ENCODE assay signal across 8 mouse cellular contexts in the genomic region with DNA sequence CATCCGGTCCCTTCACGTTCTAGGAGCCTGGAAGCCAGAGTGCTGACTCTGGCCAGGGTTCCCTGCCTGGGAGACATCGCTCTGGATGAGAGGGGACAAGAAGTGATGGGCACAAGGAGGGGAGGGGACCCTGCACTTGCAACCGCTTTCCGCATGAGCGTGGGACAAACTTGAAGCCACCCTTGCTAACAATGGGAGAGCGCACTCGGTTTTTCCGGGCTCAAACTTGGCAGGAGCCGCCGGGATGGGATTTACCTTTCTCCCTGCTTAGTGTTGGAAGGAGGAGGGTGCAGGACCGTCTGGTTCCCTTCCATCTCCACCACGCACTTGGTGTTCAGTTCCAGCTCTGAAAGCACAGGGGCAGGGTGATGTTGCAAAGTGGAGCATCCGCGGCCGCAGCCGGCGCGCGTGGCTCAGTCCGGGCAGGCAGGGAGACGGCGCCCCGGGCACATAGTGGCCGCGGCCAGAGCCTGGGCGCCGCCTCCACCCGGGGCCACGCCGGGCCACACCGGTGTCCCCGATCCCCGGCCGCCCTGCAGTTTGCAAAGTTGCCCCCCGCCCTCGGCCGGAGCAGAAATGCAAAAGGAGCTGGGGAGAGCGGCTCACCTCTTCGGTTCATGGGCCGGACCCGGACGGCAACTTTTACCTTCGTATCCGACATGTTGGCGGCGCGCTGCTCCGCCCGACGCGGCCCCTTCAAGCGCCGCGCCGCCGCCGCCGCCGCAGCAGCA. TPM values are rescaled to one million over a fixed set of nuclear protein-coding genes. Genes with fewer than 3 reads are reported as not detected.
DNase-seq lines count a peak whose midpoint lies in the region; ATAC-seq and TF ChIP-seq lines count a peak whose summit lies in the region.

No protein-coding gene starts in this region.

- peak; percentile 19 for DNase-seq in CD4-positive helper T cell, adult 2 months (ENCODE audit: low read depth, low spot score)
- peak; percentile 70 for DNase-seq in forebrain, embryonic 10.5 days (ENCODE audit: extremely low spot score, low spot score)
- peak; percentile 62 for DNase-seq in kidney, postnatal 14 days
- peak; percentile 32 for DNase-seq in thymus, postnatal 14 days

- peaks cover 27% of the 10 kb centered on the region for H3K36me3 ChIP-seq in forebrain, embryonic 10.5 days (replicated peaks)
- peaks cover 4% of the 10 kb centered on the region; the same call in 1 of the 2 replicates for H3K36me3 ChIP-seq in heart, embryonic 15.5 days
- H3K36me3 ChIP-seq in liver, embryonic 16.5 days (ENCODE audit: control insufficient read depth, insufficient read depth), result no peaks in the 10 kb centered on the region

- H3K4me2 ChIP-seq in heart, embryonic 15.5 days, result peak overlapping the region; percentile 87
- peak overlapping the region; percentile 78 for H3K4me2 ChIP-seq in liver, embryonic 16.5 days (ENCODE audit: low read depth, low read length)

- peak overlapping the region; percentile 98 for H3K27ac ChIP-seq in bone marrow, adult 2 months (ENCODE audit: control insufficient read depth, insufficient read depth, low read depth, low read length, poor library complexity)
- H3K27ac ChIP-seq in forebrain, embryonic 10.5 days, result peak overlapping the region; percentile 97
- H3K27ac ChIP-seq in heart, embryonic 15.5 days, result peak overlapping the region; percentile 99
- peak overlapping the region; percentile 71 for H3K27ac ChIP-seq in liver, embryonic 16.5 days (ENCODE audit: low read length)

- no peaks in the 10 kb centered on the region; the same call in none of the 2 replicates for H3K4me1 ChIP-seq in bone marrow, adult 2 months (ENCODE audit: control insufficient read depth, insufficient read depth, low read length)
- peaks cover 37% of the 10 kb centered on the region for H3K4me1 ChIP-seq in forebrain, embryonic 10.5 days
- H3K4me1 ChIP-seq in heart, embryonic 15.5 days (replicated peaks), result peaks cover 44% of the 10 kb centered on the region
- peaks cover 7% of the 10 kb centered on the region for H3K4me1 ChIP-seq in liver, embryonic 16.5 days (ENCODE audit: control insufficient read depth, low read depth, low read length)

- TF ChIP-seq CTCF in bone marrow, adult 2 months (IDR thresholded peaks at IDR 0.05; ENCODE audit: control insufficient read depth, insufficient read depth, low read length), result no peak

- TF ChIP-seq POLR2A in bone marrow, adult 2 months (IDR thresholded peaks at IDR 0.05; ENCODE audit: borderline replicate concordance, control insufficient read depth, low read depth, low read length), result no peak

- ATAC-seq in heart, embryonic 15.5 days (replicated peaks; ENCODE audit: insufficient number of reproducible peaks, insufficient read depth, low FRiP score, low read depth), result peak; percentile 45
- ATAC-seq in liver, embryonic 16.5 days (ENCODE audit: low read depth), result peak; percentile 33; the same call in 1 of the 2 replicates
- 0 out of 2 replicates have a peak, but pooled peaks have one; percentile 5 for ATAC-seq in neutrophil, adult 5-6 weeks (ENCODE audit: extremely low read depth, insufficient number of reproducible peaks, low FRiP score, poor library complexity, severe bottlenecking)

- WGBS in bone marrow, adult 2 months, result 4% methylated on average over 60 of the region's 60 CpGs
- WGBS in forebrain, embryonic 10.5 days, result 3% methylated on average over 60 of the region's 60 CpGs
- WGBS in heart, embryonic 15.5 days, result under 1% methylated on average over 55 of the region's 60 CpGs
- WGBS in liver, embryonic 16.5 days (ENCODE audit: insufficient replicate concordance), result under 1% methylated on average over 51 of the region's 60 CpGs

- H3K9me3 ChIP-seq in forebrain, embryonic 10.5 days, result peaks cover 11% of the 10 kb centered on the region; the same call in 1 of the 2 replicates
- no peaks in the 10 kb centered on the region for H3K9me3 ChIP-seq in heart, embryonic 15.5 days (replicated peaks)
- no peaks in the 10 kb centered on the region for H3K9me3 ChIP-seq in liver, embryonic 16.5 days (replicated peaks; ENCODE audit: control insufficient read depth, low read length)

- peak overlapping the region; percentile 90 for H3K4me3 ChIP-seq in bone marrow, adult 2 months (replicated peaks; ENCODE audit: control insufficient read depth, low read depth, low read length)
- H3K4me3 ChIP-seq in forebrain, embryonic 10.5 days, result peak overlapping the region; percentile 75
- peak overlapping the region; percentile 76 for H3K4me3 ChIP-seq in heart, embryonic 15.5 days
- H3K4me3 ChIP-seq in liver, embryonic 16.5 days (ENCODE audit: low read depth, low read length), result peak overlapping the region; percentile 70

- peaks cover 26% of the 10 kb centered on the region for H3K27me3 ChIP-seq in forebrain, embryonic 10.5 days (ENCODE audit: poor library complexity, severe bottlenecking)
- H3K27me3 ChIP-seq in heart, embryonic 15.5 days, result no peaks in the 10 kb centered on the region
- H3K27me3 ChIP-seq in liver, embryonic 16.5 days (ENCODE audit: control insufficient read depth, insufficient read depth, low read depth, low read length), result peaks cover 5% of the 10 kb centered on the region

- peak overlapping the region; percentile 91 for H3K9ac ChIP-seq in heart, embryonic 15.5 days
- peak overlapping the region; percentile 77 for H3K9ac ChIP-seq in liver, embryonic 16.5 days (ENCODE audit: low read depth, low read length)

RNA-seq across cellular contexts. Expression of a gene that starts 0.5 kb away (rescaled TPM):
- 7.1 and 10.7 TPM in 2 replicates for polyA plus RNA-seq in bone marrow, adult 2 months (2011; ENCODE audit: insufficient read depth, insufficient read length, low replicate concordance, missing spikeins)
- 8.0 and 10.6 TPM in 2 replicates for polyA plus RNA-seq in forebrain, embryonic 10.5 days (2016; fragmentation: Nextera tagmentation; extraction: Ambion mirVana)
- 41.6 and 45.3 TPM in 2 replicates for polyA plus RNA-seq in heart, embryonic 15.5 days (2015; fragmentation: Nextera tagmentation; extraction: Ambion mirVana)
- polyA plus RNA-seq in liver, embryonic 16.5 days (2015; fragmentation: Nextera tagmentation; extraction: Ambion mirVana), result 1.5 and 1.7 TPM in 2 replicates
- total RNA-seq in neutrophil, adult 5-6 weeks (2017), result 6.5 and 11.2 TPM in 2 replicates

Comparison
In these comparisons a context has a peak if more than half of its experiments do, and no peak if none do; other contexts are left out.
1. Peak in every context shown above with its lines: DNase-seq, ATAC-seq, H3K4me3 ChIP-seq and H3K27ac ChIP-seq.
2. DNase-seq: peak in every context shown above with its lines; median percentile 70 in forebrain, embryonic 10.5 days; 62 in kidney, postnatal 14 days; 32 in thymus, postnatal 14 days; 19 in CD4-positive helper T cell, adult 2 months.